Mouse (Mus musculus) right cerebral cortex, postnatal 4 days (tissue): ENCODE data around the gene Shisa7.
A peak's percentile ranks its signal among the peaks of the same experiment; 100 is the strongest.
"Not testable (repeated sequence)": the region's sequence is repeated elsewhere in the genome, so short reads cannot be mapped to it uniquely, and the experiment has no call there.

ENCODE experiments used
- DNase-seq: peaks from one replicate; pipeline ENCODE4 v3.0.0-alpha.2; 2022

Gene Shisa7

DNA sequence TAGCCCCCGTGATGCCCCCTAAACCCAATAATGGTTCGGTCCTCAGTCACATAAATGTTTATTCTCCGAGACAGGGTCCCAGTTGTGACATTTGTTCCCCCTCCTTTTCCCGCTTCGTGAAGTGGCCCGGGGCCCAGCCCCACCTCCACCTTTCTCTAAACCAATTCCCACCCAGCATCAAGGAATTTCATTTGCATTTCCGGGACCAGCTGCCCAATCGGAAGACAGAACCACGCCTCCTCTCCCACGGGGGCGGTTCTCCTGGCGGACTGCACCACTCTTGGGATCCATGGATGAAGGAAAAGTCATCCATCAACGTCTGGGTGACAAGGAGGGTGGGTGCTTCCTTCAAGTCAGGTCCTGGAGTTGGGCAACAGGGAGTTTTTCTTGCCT is 417 bp upstream of the Shisa7 start:
- DNase-seq = peak; percentile 83

DNA sequence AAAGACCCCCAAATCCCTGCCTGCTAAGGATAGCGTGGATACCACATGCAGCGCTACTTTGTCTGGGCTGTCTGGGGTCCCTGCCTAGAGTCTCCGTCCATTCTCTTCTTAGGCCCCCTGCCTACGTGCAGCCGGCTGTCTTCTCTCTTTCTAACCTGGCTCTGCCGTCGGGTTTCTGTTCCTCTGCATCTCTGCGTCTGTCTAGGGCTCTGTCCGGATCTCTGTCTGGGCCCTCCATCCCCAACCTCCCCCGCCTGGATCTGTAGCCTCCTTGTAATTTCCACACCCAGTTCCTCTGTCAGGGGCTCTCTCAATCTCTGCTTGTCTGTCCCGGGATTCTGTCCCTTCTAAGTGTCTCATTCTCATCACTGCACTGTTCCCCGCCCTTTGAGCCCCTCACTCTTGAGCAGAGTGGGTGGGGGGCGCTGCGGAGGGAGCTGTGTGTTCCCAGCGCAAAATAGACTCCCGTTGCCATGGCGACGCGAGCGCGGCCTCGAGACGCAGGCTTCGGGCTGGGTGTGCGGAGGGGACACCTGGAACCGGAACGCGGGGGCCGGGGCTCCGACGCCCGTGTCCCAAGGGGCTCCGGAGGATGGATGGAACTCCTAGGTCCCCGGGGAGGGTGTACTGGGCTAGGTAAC is 772 bp downstream of the Shisa7 start:
- DNase-seq = peak; percentile 88

DNA sequence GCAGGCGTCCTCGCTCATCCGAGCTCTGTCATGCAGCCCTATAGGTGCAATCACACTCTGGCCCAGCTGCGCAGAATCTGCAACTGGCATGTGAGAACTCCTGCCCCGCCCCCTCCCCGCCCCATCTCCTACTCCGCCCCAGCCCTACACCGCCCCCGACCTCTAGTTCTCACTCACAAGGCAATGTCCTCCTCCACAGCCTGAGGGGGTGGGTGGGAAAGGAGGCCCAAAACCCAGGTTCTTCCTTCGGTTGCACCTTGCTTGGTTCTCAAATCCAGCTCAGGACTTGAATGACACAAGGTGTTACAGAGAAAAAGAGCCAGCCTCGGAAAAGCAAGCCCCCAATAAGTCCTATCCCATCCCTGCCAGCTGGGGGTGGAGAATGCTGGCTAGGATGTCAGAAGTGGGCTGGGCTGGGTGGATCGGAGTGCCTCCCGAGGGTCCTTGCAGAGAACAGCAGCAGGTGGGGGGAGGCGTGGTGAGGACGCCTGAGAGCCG is 1.8 kb downstream of the Shisa7 start:
- peak; percentile 57 for DNase-seq

DNA sequence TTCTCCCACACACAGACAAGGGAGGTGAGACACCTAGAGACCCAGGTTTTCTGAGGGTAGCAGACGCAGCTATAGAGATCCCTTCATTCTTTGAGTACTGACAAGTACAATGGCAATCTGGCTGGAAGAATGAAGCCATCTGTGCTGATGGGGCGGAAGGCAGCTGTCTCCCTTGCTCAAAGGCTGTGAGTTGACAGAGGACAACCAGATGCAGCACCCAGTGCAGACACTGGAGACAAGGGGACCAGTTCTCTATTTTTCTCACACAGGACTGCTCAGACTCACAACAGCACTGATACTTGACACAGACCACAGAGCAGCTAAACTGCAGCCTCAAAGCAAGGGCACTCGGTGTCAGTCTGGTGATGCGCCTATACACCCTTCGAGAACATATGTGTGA is 2.4 kb downstream of the Shisa7 start:
- no peak for DNase-seq

DNA sequence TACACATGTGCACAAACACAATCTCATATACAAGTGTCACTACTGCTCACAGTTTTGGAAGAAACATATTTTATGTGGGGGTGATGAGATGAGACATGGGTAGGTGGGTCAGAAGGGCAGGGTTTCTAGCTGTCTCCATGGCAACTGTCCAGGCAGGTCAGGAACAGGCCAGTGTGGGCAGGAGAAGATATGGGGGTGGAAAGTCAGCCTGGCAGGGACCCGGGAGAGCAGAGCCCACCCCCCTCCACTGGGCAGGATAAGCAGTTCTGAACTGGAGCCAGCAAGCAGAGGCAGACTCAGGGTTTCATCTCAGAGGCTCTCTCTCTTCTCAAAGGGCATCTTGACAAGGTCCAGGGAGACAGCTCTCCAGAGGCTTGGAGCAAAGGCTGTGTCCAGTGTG is 6.9 kb downstream of the Shisa7 start:
- DNase-seq = no peak

DNA sequence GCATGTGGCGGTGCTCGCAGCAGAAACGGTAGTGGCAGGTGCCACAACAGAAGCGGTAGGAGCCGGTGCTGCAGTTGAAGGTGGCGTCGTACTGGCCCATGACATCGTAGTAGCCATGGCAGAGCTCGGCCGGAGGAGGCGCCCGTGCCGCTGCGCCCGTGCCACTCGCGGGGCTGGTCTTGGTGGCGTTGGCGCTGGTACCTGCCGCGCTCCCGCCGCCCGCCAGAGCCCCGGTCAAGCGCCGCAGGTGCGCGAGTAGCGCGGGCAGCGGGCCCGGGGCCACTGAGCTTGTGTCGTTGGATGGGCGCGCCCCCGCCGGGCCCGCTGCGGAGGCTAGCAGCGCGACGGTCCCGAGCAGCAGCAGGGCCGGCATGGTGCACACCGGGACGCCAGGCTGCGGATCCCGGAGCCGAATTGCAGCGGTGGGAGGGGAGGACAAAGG is 8.1 kb downstream of the Shisa7 start:
- peak; percentile 63 for DNase-seq

DNA sequence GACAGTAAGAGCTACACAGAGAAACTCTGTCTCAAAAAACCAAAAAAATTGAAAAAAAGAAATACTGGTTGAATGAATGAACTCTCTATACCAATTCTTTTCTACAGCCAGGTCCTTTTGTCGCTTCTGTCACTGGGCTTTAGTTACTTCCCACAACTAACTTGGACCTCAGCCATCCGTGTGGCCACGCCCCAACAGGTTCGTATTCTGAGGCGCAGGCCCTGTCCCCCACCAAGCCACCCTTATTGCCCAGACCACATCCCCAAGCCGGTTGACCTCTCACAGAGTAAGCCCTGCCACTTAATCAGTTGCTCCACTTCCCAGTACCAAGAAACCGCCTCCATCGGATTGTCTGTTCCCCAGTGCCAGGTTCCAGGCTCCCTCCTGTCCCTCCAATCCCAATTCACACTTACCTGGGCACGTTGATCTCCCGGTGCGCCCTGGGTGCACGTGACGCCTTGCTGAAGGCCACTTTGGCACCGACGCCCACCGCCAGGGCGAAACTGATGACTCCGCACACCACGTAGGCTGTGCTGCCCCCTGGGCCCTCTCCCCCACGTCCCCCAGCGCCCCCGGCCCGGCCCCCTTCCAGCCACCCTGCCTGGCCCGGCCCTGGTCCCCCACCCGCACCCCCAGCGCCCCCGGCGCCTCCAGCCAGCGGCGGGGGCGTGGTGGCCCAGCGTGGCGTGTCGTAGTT is 8.7 kb downstream of the Shisa7 start:
- no peak for DNase-seq

DNA sequence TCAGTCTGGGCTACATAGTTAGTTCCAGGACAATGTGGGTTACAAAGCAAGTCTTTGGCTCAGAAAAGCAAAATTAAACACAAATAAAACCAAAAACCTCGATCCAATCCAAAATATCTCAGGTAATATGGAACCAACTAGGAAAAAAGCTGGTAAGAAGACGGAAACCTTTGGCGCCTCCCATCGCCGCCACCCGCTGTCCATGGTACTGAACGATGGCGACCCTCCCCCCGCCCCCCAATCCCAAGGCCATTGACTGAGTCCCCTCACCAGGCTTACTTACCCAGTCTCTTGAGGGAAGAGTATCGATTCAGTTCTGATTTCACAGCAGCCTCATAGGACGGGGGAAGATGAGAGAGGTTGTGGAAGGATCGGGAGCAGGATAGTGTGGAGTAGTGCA is 14.0 kb downstream of the Shisa7 start:
- no peak for DNase-seq

DNA sequence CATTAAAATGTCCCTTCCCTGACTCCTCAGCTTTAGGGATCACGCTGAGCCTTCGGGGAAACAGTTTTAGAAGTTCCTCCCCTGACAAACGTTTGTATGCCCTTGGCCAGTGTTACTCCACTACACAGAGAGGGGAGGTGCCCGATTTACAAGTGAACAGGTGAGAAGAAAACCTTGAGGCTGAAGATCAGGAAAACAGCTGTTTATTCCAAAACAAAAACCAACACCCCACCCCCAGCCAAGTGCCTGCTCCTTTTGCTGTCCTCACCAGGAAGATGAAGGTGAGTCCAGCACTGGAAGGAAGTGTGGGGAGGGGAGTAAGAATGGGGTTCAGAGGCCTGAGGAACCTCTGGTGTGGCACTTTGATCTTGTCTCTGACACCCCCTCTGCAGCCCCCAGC is 19.1 kb downstream of the Shisa7 start:
- DNase-seq = no peak

DNA sequence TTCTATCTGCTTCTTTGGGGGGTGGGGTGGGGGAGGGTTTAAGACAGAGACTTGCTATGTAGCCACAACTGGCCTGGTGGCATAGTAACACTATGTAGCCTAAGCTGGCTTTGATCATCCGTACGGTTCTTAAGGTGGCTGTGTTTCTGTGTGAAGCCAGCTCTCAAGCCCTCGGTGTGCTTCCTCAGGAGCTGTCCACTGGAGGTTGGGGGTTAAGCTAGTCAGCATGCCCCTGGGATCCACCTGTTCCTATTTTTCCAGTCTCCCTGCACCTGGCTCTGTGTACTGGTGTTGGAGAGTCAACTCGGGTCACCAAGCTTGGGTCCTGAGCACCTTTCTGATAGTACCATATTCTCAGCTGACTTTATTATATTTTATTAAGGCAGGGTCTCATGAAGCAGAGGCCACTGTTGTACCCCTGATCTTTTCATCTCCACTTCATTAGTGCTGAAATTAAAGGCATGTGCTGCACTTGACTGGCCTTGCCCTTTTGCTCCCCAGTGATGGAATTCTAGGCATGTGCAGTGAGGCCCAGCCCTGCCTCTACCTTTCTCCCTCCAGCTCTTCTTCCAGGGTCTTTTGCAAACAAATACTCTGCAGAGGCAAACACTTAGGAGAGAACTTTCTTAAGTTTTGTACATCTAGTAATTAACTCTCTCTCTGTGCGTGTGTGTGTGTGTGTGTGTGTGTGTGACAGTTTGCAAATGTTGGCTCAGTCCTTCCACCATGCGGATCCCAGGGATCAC is 22.2 kb downstream of the Shisa7 start:
- no peak for DNase-seq

DNA sequence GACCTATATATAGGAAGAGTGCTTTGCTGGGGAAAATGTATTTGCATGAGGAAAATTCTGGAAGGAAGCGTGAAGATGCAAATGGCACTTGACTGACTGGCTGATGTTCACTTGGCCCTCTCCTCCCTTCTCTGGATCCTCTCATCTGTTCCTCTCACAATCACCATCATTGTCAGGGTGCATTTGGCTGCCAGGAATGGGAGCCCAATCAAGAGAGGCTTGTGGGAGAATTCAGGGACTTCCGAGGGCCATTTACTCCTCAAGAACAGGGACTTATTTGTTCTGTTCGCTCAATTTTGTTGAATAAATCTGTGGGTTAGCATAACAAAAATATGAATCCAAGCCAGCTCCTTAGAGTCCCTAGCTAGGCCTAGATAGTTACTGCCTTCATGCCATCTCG is 22.8 kb downstream of the Shisa7 start:
- DNase-seq = no peak

DNA sequence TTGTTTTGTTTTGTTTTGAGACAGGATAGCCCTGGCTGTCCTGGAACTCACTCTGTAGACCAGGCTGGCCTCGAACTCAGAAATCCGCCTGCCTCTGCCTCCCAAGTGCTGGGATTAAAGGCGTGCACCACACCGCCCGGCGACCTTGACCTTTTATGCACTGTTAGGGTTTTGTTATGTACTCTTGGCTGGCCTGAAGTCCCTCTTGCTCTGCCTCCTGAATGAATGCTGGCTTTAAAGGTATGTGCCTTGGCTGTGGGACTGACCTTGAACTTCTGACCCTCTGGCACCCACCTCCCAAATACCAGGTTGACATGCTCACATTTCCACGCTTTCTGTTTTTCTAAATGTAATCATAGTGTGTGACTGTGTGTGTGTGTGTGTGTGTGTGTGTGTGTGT is 23.6 kb downstream of the Shisa7 start:
- DNase-seq = not testable (repeated sequence)

DNA sequence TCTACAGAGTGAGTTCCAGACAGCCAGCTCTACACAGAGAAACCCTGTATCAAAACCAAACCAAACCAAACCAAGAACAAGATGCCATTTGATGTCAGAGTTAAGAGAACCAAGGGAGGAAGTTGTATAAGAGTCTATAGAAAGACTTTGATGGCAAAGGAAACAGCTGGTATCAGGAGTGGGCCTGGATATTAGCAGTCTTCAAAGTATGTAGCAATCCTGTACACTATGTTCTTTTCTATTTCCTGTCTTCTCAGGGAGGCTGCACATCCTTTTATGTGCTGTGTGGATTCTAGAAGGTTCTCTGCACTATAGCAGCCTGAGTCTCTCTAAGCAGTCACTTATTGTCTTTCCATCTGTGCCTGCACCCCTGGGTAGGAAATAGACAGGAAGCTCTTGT is 27.9 kb downstream of the Shisa7 start:
- DNase-seq = no peak

DNA sequence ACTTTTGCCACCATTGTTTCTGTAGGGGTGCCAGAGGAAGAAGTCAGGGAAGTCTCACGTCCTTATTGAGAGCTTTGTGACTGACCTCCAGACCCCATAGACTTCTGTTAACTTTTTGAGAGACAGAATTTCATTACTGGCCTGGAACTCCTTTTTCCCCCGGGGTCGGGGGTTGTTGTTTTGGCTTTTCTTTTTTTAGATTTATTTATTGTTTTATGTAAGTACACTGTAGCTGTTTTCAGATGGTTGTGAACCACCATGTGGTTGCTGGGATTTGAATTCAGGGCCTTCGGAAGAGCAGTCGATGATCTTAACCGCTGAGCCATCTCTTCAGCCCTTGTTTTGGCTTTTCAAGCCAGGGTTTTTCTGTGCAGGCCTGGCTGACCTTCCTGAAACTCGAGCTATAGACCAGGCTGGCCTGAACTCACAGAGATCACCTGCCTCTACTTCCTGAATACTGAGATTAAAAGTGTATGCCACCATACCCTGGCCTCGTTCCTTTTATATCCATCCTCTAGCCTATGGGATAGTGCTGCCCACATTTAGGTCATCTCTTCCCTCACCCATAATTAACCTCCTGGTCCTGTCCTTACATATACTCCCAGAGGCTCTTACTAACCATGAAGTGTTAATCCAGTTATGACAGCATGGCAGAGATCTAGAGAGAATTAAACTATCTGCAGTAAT is 31.2 kb downstream of the Shisa7 start:
- DNase-seq = no peak

DNA sequence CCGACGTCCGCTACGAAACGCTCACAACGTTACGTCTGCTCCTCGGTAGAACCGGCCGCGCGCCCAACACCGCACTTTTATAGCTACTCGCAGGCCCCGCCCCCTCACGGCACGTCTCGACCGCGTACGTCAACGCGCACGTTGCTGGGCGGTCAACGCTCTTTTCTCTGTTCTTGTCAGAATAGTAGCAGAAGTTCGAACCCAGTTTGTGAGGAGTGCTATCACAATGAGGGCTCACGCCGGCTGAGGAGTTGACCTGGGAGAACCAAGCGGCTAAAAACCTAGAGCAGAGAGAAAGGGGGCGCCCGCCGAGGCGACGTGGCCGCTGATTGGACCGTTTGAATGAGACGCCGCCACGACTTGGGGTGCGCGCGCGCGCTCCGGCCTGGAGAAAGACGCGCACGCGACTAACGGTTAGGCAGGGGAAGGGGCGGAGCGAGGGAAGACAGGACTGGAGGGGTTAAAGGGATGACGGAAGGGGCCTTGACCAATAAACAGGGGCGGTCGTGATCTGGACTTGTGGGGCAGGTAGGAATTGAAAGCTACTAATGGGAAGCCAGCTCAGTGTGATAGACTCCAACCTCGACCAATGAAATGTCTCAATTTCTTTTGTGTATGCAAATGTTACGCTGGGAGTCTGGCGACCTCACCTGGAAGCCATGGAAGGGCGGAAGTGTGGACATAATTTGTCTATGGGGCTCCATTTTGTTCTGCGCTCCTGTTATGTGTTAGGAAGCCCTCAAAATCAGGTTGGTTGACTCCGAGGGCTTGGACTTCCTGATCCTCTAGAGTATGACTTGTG is 32.0 kb downstream of the Shisa7 start, which contains the start of gene Ube2s:
Gene Ube2s, minus strand, starts transcription at position 288 of the 802 bp plus-strand sequence.
- DNase-seq = peak; percentile 99

DNA sequence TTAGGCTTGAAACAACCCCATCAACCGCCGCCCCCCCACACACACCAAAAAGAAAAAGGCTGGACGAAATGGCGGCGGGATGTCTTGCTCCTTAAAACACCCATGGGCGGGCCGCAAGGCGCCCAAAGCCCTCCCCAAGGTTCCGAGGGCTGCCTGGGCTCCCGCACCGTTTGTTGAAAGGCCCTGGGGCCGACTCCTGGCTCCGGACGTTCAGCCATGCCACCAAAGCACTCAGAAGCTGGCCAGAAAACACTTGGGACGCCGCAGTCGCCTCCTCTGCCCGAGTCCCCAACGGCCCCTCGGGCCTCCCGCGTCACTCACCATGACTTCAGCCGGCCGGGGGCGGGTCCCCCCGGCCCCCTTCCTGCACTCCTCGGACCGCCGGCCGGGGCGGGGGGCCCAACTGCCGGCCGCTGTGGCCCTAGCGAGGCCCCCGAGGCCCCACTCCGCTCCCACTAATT is 32.6 kb downstream of the Shisa7 start:
- DNase-seq = peak; percentile 44

DNA sequence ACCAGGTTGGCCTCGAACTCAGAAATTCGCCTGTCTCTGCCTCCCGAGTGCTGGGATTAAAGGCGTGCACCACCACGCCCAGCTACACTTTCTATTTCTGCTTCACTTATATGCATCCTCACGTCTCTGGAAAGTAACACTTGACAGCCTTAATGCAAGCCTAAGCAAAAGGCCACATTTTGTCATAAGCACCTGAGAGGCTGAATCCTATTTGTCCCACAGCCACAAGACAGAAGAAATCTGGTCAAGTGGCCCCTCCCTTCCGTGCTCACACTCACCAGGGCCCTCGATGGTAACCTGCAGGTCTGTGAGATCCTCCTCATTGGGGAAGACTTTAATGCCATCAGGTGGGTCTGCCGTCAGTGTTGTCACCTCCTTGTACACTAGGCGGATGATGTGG is 33.4 kb downstream of the Shisa7 start:
- not testable (repeated sequence) for DNase-seq

DNA sequence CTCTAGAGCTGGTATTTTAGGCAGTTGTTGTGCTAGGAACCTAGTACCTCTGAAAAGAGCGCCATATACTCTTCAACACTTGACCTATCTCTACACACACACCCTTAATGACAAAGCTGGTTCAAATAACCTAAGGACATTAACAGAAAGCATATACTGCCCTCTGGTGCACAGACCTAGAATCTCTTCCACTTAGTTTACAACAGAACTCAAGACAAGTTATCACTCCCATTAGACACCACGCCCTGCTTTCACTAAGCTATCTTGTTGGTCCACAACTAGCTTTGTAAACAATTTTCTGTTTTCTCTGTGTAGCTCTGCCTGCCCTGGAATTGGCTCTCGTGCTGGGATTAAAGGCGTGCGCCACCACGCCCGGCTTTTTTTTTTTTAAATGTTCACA is 37.8 kb downstream of the Shisa7 start:
- DNase-seq = no peak

DNA sequence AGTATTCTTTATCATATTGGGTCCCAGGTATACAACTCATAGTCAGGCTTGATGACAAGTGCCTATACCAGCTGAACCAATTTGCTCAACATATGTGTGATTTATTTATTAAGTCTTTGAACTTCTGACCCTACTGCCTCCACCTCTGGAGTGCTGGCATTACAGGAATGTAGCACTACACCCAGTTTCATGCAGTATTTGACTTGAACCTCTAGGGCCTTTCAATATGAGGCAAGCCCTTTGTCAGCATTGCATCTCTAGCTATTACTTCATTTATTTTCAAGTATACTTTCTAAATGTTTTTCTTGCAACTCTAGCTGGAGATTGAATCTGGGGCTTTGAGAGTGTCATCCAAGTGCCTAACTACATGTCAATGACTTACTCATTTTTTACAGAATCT is 42.2 kb downstream of the Shisa7 start:
- DNase-seq = no peak

DNA sequence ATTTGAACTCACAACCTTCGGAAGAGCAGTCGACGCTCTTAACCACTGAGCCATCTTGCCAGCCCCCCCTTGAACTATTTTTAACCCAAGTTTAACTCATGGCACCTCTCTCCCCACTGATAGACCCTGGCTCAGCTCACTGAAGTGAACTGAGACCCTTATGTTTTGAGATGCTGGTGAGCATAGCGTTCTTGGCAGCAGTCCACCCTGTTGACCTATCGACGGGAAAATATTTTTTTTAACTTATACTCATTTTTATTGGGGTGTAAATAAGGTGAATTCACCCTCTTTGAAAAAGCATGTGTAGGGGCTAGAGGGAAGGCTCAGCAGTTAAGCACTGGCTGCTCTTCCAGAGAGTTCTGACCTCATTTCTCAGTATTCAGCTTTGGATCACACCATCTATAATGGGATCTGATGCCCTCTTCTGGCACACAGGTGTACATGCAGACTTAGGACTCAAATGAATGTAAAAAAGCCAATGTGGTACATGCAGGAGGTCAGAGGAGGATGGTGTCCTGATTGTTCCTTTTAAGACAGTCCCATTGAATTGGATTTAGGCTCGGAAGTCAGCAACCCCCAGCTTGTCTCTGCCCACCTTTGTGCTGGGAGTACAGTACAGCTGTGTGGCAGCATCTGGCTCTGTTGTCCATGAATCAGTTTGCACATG is 48.6 kb downstream of the Shisa7 start:
- DNase-seq = no peak

DNA sequence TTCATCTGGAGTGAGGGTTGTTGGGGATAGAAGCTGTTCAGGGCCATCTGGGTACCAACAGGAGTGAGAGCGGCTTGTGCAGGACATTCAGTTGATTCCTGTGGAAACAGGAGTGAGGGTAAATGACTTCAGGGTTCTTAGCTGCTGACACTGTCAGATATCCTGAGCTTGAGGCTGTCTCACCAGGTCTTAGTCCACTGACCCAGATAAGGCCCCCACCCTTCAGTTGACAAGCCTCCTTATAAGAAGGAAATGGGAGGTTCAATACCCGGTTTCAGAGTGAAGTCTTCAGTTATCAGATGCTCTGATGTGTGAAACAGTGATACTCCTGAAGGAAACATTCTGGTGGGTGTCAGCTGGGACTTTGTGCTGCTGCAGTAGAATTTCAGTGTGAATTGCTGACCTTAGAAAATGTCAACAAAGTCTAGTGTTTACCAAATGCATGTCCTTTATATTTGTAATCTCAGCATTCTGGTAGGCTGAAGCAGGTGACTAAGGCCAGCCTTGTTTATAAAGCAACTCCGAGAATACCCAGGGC is 49.8 kb downstream of the Shisa7 start:
- no peak for DNase-seq
